Mouse (Mus musculus): ENCODE results near the gene Srsf5. TPM values are rescaled to one million over a fixed set of nuclear protein-coding genes. Genes with fewer than 3 reads are reported as not detected.

Gene Srsf5
- polyA plus RNA-seq, 1 experiment: 400 TPM

DNA sequence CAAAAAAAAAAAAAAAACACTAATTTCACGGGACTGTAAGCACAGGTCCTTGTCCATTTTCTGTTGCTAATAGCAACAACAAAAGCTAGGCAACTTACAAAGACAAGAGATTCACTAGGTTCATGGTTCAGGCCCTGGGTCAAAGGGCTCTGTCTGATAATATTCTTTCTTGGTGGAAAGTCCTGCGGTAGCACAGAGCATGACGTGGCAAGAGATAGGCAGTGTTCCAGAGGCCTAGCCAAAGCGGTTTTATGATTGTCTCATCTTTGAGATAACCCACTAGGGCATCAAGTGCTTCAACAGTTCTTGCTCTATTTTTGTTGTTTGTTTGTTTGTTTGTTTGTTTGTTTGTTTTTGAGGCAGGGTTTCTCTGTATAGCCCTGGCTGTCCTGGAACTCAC is 18.8 kb upstream of the Srsf5 start:
- H3K4me3 ChIP-seq (replicated peaks; ENCODE audit: control insufficient read depth, low read depth, low read length): no peak overlapping the region
- H3K4me1 ChIP-seq (ENCODE audit: control insufficient read depth, insufficient read depth, low read length): no peaks in the 10 kb centered on the region
- no peak for TF ChIP-seq CTCF (IDR thresholded peaks at IDR 0.05; ENCODE audit: control insufficient read depth, insufficient read depth, low read length)
- no peak for TF ChIP-seq POLR2A (IDR thresholded peaks at IDR 0.05; ENCODE audit: borderline replicate concordance, control insufficient read depth, low read depth, low read length)
- WGBS: 65% methylated on average over 4 of the region's 4 CpGs
- no peak overlapping the region for H3K27ac ChIP-seq (ENCODE audit: control insufficient read depth, insufficient read depth, low read depth, low read length, poor library complexity)

- no peak overlapping the region for H3K4me3 ChIP-seq (replicated peaks; ENCODE audit: control insufficient read depth, low read depth, low read length)
- no peak overlapping the region for H3K27ac ChIP-seq (ENCODE audit: control insufficient read depth, insufficient read depth, low read depth, low read length, poor library complexity)
- WGBS: 67% methylated on average over 1 of the region's 1 CpGs
- H3K4me1 ChIP-seq (ENCODE audit: control insufficient read depth, insufficient read depth, low read length): no peaks in the 10 kb centered on the region
- no peak for TF ChIP-seq CTCF (IDR thresholded peaks at IDR 0.05; ENCODE audit: control insufficient read depth, insufficient read depth, low read length)
- no peak for TF ChIP-seq POLR2A (IDR thresholded peaks at IDR 0.05; ENCODE audit: borderline replicate concordance, control insufficient read depth, low read depth, low read length)
Measured at GRCm38 (mm10) chr12:80927518-80927917, 17.8 kb upstream of the Srsf5 start.

DNA sequence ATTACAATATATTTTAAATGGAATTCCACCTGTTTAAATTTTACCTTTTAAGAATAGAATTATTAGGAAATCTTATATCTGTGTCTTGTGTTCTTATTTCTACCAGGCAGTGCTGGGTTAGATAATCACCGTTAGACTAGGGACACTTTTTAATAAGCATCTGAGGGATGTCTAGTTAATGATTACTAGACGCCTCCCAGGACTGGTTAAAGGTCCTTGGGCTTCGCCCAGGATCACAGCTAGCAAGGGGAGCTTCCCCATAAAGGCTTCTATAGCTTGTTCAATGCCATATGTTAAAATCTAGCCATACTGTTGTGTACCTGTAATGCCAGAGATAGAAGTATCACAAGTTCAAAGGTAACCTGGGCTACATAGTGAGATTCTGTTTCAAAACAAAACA is 16.4 kb upstream of the Srsf5 start:
- 80% methylated on average over 3 of the region's 3 CpGs for WGBS
- H3K4me1 ChIP-seq (ENCODE audit: control insufficient read depth, insufficient read depth, low read length): no peaks in the 10 kb centered on the region
- TF ChIP-seq POLR2A (IDR thresholded peaks at IDR 0.05; ENCODE audit: borderline replicate concordance, control insufficient read depth, low read depth, low read length) (no peak), CTCF (IDR thresholded peaks at IDR 0.05; ENCODE audit: control insufficient read depth, insufficient read depth, low read length) (no peak)
- H3K4me3 ChIP-seq (replicated peaks; ENCODE audit: control insufficient read depth, low read depth, low read length): no peak overlapping the region
- no peak overlapping the region for H3K27ac ChIP-seq (ENCODE audit: control insufficient read depth, insufficient read depth, low read depth, low read length, poor library complexity)

GRCm38 (mm10) chr12:80930141-80930540 is 15.2 kb upstream of the Srsf5 start:
- Histone ChIP-seq H3K4me1 (ENCODE audit: control insufficient read depth, insufficient read depth, low read length) (no peaks in the 10 kb centered on the region), H3K27ac (ENCODE audit: control insufficient read depth, insufficient read depth, low read depth, low read length, poor library complexity) (no peak overlapping the region), H3K4me3 (replicated peaks; ENCODE audit: control insufficient read depth, low read depth, low read length) (no peak overlapping the region)
- TF ChIP-seq CTCF (IDR thresholded peaks at IDR 0.05; ENCODE audit: control insufficient read depth, insufficient read depth, low read length) (no peak), POLR2A (IDR thresholded peaks at IDR 0.05; ENCODE audit: borderline replicate concordance, control insufficient read depth, low read depth, low read length) (no peak)
- WGBS: 64% methylated on average over 7 of the region's 7 CpGs

DNA sequence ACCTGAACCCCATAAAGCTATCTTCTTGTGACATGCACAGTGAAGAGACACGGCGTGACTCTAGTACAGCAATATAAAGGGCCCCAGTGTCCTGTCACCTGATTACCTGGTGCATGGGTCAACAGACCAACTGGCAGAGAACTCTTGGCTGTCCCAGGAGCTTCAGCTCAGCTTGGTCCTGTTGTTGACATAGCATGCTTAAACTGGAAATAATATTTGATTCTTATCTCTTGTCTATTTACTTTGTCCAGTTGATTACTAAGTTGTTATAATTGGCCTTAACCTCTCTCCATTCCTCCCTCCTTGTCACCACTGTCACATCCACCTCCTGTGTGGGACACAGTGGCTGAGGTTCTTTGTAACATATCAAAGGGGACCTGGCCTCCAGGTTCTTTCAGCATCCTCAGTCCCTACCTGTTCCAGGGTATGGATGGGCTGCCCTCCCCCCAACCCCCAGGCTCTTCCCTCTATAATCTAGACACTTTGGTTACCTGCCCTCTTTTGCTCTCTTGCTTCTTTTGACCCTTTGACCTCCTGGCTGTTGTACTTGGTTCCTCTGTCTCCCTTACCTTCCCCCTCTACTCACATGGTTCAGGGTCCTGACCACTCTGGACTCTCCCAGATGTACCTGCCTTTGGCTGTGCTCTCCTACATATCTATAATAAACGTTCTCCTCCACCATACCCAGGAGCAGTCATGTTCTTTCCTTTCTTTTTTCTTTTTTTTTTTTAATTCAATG is 13.7 kb upstream of the Srsf5 start:
- TF ChIP-seq POLR2A (IDR thresholded peaks at IDR 0.05; ENCODE audit: borderline replicate concordance, control insufficient read depth, low read depth, low read length): no peak
- H3K4me1 ChIP-seq (ENCODE audit: control insufficient read depth, insufficient read depth, low read length): no peaks in the 10 kb centered on the region
- WGBS: 88% methylated on average over 3 of the region's 3 CpGs
- H3K4me3 ChIP-seq (replicated peaks; ENCODE audit: control insufficient read depth, low read depth, low read length): no peak overlapping the region
- H3K27ac ChIP-seq (ENCODE audit: control insufficient read depth, insufficient read depth, low read depth, low read length, poor library complexity): no peak overlapping the region

- Histone ChIP-seq H3K4me1 (ENCODE audit: control insufficient read depth, insufficient read depth, low read length) (peaks cover under 1% of the 10 kb centered on the region; the same call in 1 of the 2 replicates), H3K27ac (ENCODE audit: control insufficient read depth, insufficient read depth, low read depth, low read length, poor library complexity) (no peak overlapping the region), H3K4me3 (replicated peaks; ENCODE audit: control insufficient read depth, low read depth, low read length) (no peak overlapping the region)
- 90% methylated on average over 1 of the region's 1 CpGs for WGBS
- TF ChIP-seq CTCF (IDR thresholded peaks at IDR 0.05; ENCODE audit: control insufficient read depth, insufficient read depth, low read length) (no peak), POLR2A (IDR thresholded peaks at IDR 0.05; ENCODE audit: borderline replicate concordance, control insufficient read depth, low read depth, low read length) (no peak)
Measured at GRCm38 (mm10) chr12:80932865-80933264, 12.4 kb upstream of the Srsf5 start.

GRCm38 (mm10) chr12:80936751-80937150 is 8.6 kb upstream of the Srsf5 start:
- Histone ChIP-seq H3K4me3 (replicated peaks; ENCODE audit: control insufficient read depth, low read depth, low read length) (no peak overlapping the region), H3K27ac (ENCODE audit: control insufficient read depth, insufficient read depth, low read depth, low read length, poor library complexity) (no peak overlapping the region), H3K4me1 (ENCODE audit: control insufficient read depth, insufficient read depth, low read length) (peaks cover 2% of the 10 kb centered on the region; the same call in 1 of the 2 replicates)
- 78% methylated on average over 2 of the region's 2 CpGs for WGBS
- no peak for TF ChIP-seq POLR2A (IDR thresholded peaks at IDR 0.05; ENCODE audit: borderline replicate concordance, control insufficient read depth, low read depth, low read length)
- TF ChIP-seq CTCF (IDR thresholded peaks at IDR 0.05; ENCODE audit: control insufficient read depth, insufficient read depth, low read length): no peak

- H3K27ac ChIP-seq (ENCODE audit: control insufficient read depth, insufficient read depth, low read depth, low read length, poor library complexity): no peak overlapping the region
- 38% methylated on average over 9 of the region's 9 CpGs for WGBS
- no peak overlapping the region for H3K4me3 ChIP-seq (replicated peaks; ENCODE audit: control insufficient read depth, low read depth, low read length)
- TF ChIP-seq CTCF (IDR thresholded peaks at IDR 0.05; ENCODE audit: control insufficient read depth, insufficient read depth, low read length): no peak
- no peak for TF ChIP-seq POLR2A (IDR thresholded peaks at IDR 0.05; ENCODE audit: borderline replicate concordance, control insufficient read depth, low read depth, low read length)
- H3K4me1 ChIP-seq (ENCODE audit: control insufficient read depth, insufficient read depth, low read length): peaks cover 2% of the 10 kb centered on the region; the same call in 1 of the 2 replicates
Measured at GRCm38 (mm10) chr12:80937331-80938029, 7.8 kb upstream of the Srsf5 start.
